Mouse (Mus musculus): Measurements from ENCODE around the gene Hao2.

Hao2 gene

DNA sequence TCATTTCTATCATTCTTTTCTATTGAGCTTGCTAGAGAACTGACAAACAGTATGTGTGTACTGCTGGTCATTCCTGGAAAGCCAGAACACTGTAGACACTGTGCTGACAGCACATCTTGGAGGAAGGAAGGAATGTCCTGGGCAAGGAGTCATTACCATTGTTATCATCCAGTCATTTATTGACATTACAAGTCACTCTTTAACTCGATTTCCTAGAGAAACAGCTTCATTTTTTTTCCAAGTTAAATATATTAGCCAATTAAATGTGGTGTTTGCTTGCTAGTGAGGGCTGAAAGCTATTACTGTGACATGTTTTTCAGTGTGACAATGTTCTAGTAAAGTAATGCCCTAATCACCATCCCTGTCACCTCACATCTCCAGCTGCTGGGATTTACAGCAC, 39.4 kb downstream of the Hao2 start:
- Histone ChIP-seq H3K9me3 (ENCODE audit: low read length) (no peaks in the 10 kb centered on the region), H3K4me1 (replicated peaks; ENCODE audit: low read depth, low read length) (no peaks in the 10 kb centered on the region), H3K4me3 (replicated peaks; ENCODE audit: low read length) (no peak overlapping the region), H3K27me3 (ENCODE audit: insufficient read depth, low read length) (no peaks in the 10 kb centered on the region), H3K36me3 (ENCODE audit: insufficient read depth, low read length) (no peaks in the 10 kb centered on the region)
- no peak for TF ChIP-seq POU5F1 (IDR thresholded peaks at IDR 0.05; ENCODE audit: borderline replicate concordance, low read length)
- TF ChIP-seq CTCF (conservative IDR thresholded peaks at IDR 0.05; ENCODE audit: low read length): no peak
- no peak for TF ChIP-seq NANOG (IDR thresholded peaks at IDR 0.05; ENCODE audit: borderline replicate concordance, low read length)

DNA sequence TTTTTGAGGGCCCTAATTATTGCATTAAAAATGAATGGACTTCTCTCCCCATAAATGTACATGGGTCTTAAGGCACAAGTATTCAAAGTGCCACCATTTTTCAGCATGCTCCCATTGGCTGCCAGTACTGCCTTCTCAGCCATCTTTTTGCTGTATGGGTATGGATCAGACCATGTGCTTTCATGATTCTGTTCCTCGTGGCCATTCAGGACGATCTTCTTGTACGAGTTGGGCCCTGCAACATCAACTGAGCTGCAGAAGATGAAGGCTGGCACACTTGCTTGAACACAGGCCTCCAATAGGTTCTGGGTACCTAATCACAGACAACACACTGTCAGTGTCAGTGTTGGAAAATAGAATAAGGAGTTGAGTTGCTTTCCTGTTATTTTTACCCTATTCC, 40.0 kb downstream of the Hao2 start:
- no peak for TF ChIP-seq CTCF (conservative IDR thresholded peaks at IDR 0.05; ENCODE audit: low read length)
- TF ChIP-seq NANOG (IDR thresholded peaks at IDR 0.05; ENCODE audit: borderline replicate concordance, low read length): no peak
- TF ChIP-seq POU5F1 (IDR thresholded peaks at IDR 0.05; ENCODE audit: borderline replicate concordance, low read length): no peak
- Histone ChIP-seq H3K4me3 (replicated peaks; ENCODE audit: low read length) (no peak overlapping the region), H3K9me3 (ENCODE audit: low read length) (no peaks in the 10 kb centered on the region), H3K27me3 (ENCODE audit: insufficient read depth, low read length) (no peaks in the 10 kb centered on the region), H3K36me3 (ENCODE audit: insufficient read depth, low read length) (no peaks in the 10 kb centered on the region), H3K4me1 (replicated peaks; ENCODE audit: low read depth, low read length) (no peaks in the 10 kb centered on the region)

DNA sequence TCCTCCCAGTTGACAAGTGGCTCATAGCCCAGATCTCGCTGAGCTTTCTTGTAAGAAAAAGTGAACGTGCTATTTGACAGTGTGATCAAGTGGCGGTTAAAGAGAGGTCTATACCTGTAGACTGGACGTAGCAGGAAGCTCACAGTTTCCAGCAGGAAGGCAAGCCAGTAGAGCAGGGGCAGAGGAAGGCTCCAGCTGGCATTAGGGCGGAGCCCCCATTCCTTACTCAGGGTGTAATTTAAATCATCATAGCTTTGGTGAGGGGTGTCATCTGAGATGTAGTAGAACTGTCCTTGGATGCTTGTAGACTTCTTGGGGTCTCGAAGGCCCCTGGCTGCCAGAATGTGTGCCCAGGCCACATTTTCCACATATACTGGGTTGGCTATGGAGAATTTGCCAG, 40.4 kb downstream of the Hao2 start:
- no peak for TF ChIP-seq POU5F1 (IDR thresholded peaks at IDR 0.05; ENCODE audit: borderline replicate concordance, low read length)
- TF ChIP-seq NANOG (IDR thresholded peaks at IDR 0.05; ENCODE audit: borderline replicate concordance, low read length): no peak
- H3K27me3 ChIP-seq (ENCODE audit: insufficient read depth, low read length): no peaks in the 10 kb centered on the region

GRCm38 (mm10) chr3:98851853-98852252, 41.2 kb downstream of the Hao2 start:
- no peaks in the 10 kb centered on the region for H3K27me3 ChIP-seq (ENCODE audit: insufficient read depth, low read length)
- TF ChIP-seq POU5F1 (IDR thresholded peaks at IDR 0.05; ENCODE audit: borderline replicate concordance, low read length) (no peak), NANOG (IDR thresholded peaks at IDR 0.05; ENCODE audit: borderline replicate concordance, low read length) (no peak), CTCF (conservative IDR thresholded peaks at IDR 0.05; ENCODE audit: low read length) (no peak)
- H3K4me1 ChIP-seq (replicated peaks; ENCODE audit: low read depth, low read length): no peaks in the 10 kb centered on the region
- no peaks in the 10 kb centered on the region for H3K36me3 ChIP-seq (ENCODE audit: insufficient read depth, low read length)
- H3K9me3 ChIP-seq (ENCODE audit: low read length): no peaks in the 10 kb centered on the region
- no peak overlapping the region for H3K4me3 ChIP-seq (replicated peaks; ENCODE audit: low read length)

More for the DNA sequence above, 40.4 kb downstream of the Hao2 start:
- no peaks in the 10 kb centered on the region for H3K9me3 ChIP-seq (ENCODE audit: low read length)
- H3K4me1 ChIP-seq (replicated peaks; ENCODE audit: low read depth, low read length): no peaks in the 10 kb centered on the region
- no peaks in the 10 kb centered on the region for H3K36me3 ChIP-seq (ENCODE audit: insufficient read depth, low read length)
- H3K4me3 ChIP-seq (replicated peaks; ENCODE audit: low read length): no peak overlapping the region

GRCm38 (mm10) chr3:98850262-98850661, 42.8 kb downstream of the Hao2 start:
- no peaks in the 10 kb centered on the region for H3K27me3 ChIP-seq (ENCODE audit: insufficient read depth, low read length)
- H3K4me3 ChIP-seq (replicated peaks; ENCODE audit: low read length): no peak overlapping the region
- TF ChIP-seq CTCF (conservative IDR thresholded peaks at IDR 0.05; ENCODE audit: low read length): no peak
- TF ChIP-seq NANOG (IDR thresholded peaks at IDR 0.05; ENCODE audit: borderline replicate concordance, low read length): no peak
- no peak for TF ChIP-seq POU5F1 (IDR thresholded peaks at IDR 0.05; ENCODE audit: borderline replicate concordance, low read length)

GRCm38 (mm10) chr3:98848898-98849297, 44.1 kb downstream of the Hao2 start:
- H3K36me3 ChIP-seq (ENCODE audit: insufficient read depth, low read length): no peaks in the 10 kb centered on the region
- no peaks in the 10 kb centered on the region for H3K4me1 ChIP-seq (replicated peaks; ENCODE audit: low read depth, low read length)
- no peaks in the 10 kb centered on the region for H3K9me3 ChIP-seq (ENCODE audit: low read length)

More at GRCm38 (mm10) chr3:98850262-98850661, 42.8 kb downstream of the Hao2 start:
- Histone ChIP-seq H3K36me3 (ENCODE audit: insufficient read depth, low read length) (no peaks in the 10 kb centered on the region), H3K9me3 (ENCODE audit: low read length) (no peaks in the 10 kb centered on the region), H3K4me1 (replicated peaks; ENCODE audit: low read depth, low read length) (no peaks in the 10 kb centered on the region)

More at GRCm38 (mm10) chr3:98848898-98849297, 44.1 kb downstream of the Hao2 start:
- no peaks in the 10 kb centered on the region for H3K27me3 ChIP-seq (ENCODE audit: insufficient read depth, low read length)
- H3K4me3 ChIP-seq (replicated peaks; ENCODE audit: low read length): no peak overlapping the region
- no peak for TF ChIP-seq CTCF (conservative IDR thresholded peaks at IDR 0.05; ENCODE audit: low read length)
- TF ChIP-seq POU5F1 (IDR thresholded peaks at IDR 0.05; ENCODE audit: borderline replicate concordance, low read length): no peak
- TF ChIP-seq NANOG (IDR thresholded peaks at IDR 0.05; ENCODE audit: borderline replicate concordance, low read length): no peak
